Mouse (Mus musculus) adrenal gland (tissue): ENCODE measurements around the gene Rad51b.

Source experiments
- intact Hi-C: fragments of 180-260 bp; cut with DNase I; formaldehyde crosslinking; loops from one replicate; pipeline ENCODE4 v1.15.1; 2025

The Rad51b gene

DNA sequence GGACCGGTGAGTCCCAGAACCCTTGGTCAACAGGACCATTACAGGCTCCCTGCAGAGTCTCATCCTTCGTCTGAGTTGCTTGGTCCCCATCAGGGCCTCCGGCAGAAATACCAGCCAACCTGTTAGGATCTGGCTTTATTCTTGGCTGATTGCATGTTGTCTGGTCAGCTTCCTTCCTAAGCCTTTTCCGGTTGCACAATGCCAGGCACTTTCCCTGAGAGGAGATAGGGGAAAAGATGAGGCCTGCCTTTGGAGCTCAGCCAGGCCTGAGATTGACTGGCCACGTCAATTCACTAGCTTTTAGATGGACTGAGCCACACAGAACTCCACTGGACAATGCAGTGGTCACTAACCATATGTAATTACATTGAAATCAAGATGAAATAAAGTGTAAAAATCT is 552.9 kb downstream of the Rad51b start:
- intact Hi-C loops = no loop called here

DNA sequence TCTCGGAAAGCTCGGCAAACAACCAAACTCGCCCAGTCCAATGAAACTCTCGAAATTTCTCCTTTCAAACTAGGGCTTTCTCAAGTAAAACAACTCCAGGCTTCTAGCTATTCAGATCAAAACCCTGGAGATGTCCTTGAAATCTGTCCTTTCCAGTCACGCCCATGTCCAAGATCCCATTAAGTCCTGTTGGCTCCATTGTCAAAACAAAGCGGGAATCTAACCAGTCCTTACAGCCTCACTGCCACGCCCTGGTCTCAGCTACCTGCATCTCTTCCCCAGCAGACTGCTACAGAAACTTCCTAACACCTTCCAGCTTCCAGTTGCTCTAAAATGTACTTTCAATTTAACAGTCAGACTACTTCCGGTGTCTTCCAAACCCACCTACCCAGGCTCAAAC is 554.8 kb downstream of the Rad51b start:
- intact Hi-C loops = no loop called here

GRCm38 (mm10) chr12:79852606-79853005 is 555.5 kb downstream of the Rad51b start:
- intact Hi-C loops = no loop called here

DNA sequence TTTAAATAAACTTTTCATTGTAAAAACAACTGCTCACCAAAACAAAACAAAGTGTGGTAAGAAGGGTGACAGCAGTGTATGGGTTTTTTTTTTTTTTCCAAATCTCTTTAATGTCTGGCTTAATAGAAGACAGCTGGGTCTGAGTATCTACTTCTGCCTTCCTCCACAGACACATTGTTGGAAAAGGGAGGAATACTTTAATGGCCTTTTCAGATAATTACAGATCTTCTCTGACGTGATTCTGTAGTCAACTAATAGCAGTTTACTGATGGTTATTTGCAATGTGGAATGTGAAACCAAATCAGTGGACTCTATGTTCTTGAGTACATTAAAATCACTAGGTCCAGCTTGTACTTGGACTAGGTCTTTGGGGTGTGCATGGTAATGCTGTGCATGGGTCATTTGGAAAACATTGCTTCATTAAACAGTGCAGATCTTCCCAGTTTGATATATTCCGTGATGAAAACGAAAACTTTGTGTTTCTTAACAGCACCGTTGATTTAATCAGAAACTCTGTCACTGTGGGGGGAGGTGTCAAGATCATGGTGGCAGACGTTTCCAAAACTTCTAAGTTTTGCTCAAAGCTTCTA is 556.9 kb downstream of the Rad51b start:
- intact Hi-C loops = no loop called here

- intact Hi-C loops = no loop called here
Measured at GRCm38 (mm10) chr12:79854507-79854906, 557.4 kb downstream of the Rad51b start.

GRCm38 (mm10) chr12:79856116-79856909 is 559.2 kb downstream of the Rad51b start:
- intact Hi-C loops = no loop called here

GRCm38 (mm10) chr12:79857704-79858103 is 560.6 kb downstream of the Rad51b start:
- intact Hi-C loops = no loop called here

GRCm38 (mm10) chr12:79858336-79858735 is 561.3 kb downstream of the Rad51b start:
- intact Hi-C loops = no loop called here

DNA sequence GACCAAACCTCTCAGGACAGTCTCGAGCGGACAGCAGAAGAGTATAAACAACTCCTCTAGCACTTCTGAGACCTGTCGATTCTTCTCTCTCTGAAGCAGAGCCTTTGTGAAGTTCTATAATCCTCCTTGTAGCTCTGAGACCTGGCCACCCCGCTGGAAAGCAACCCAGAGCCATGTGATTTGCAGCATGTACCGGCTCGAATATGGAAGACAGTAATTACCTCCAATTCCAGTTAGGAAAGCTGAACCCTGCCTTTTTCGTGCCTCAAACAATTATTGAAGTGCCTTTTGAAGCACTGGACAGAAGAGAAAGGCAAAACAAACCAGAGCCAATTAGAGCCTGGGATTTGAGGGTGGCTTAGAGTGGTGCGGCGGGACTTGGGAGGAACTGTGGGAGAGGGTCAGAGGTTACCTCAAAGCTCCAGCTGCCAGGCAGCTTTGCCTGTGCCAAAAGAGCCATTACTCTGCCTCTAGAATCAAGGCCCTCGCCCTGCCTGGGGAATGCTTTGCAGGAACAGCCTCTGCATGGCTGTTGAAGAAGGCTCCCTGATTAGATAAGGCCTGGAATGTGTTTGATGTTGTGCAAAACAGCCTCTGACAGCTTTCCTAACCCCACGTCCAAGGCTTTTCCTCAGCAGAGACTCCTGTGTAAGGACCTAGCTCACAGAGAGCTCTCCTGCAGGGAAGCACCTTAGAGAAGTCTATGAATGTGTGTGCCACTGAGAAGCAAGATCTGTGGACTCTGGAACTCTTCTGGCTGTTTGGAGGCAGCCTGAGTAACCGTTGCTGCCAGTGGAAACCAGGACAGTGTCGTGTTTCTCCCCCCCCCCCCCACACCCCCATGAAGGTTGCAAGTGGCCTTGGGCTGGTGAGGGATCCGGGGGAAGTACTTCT is 562.5 kb downstream of the Rad51b start:
- intact Hi-C loops = loop anchor here (5.0 kb wide), 1 partner anchor 58 kb away; no protein-coding TSS in a partner anchor

GRCm38 (mm10) chr12:79860248-79860555 is 563.1 kb downstream of the Rad51b start:
- intact Hi-C loops = loop anchor here (5.0 kb wide), 1 partner anchor 57 kb away; no protein-coding TSS in a partner anchor
